Mouse (Mus musculus) limb, embryonic 10.5 days (tissue): ENCODE results near the gene P2ry2. TPM values are rescaled to one million over a fixed set of nuclear protein-coding genes. Genes with fewer than 3 reads are reported as not detected.

Source experiments
- DNase-seq: peaks from one replicate; pipeline ENCODE4 v3.0.0-alpha.2; 2017; ENCODE audit warnings: low spot score
- H3K27ac ChIP-seq: fragments of 300-500 bp; sonication (generic); 2 replicates; pipeline ENCODE4 v1.5.1; 2016; ENCODE audit warnings: mild to moderate bottlenecking
- H3K27me3 ChIP-seq: fragments of 300-500 bp; sonication (generic); 2 replicates; pipeline ENCODE4 v1.6.1; 2016; ENCODE audit warnings: low read depth, mild to moderate bottlenecking; ENCODE audit not compliant: poor library complexity, severe bottlenecking
- H3K36me3 ChIP-seq: fragments of 300-500 bp; sonication (generic); 2 replicates; pipeline ENCODE4 v1.6.1; 2016; ENCODE audit warnings: mild to moderate bottlenecking, moderate library complexity
- H3K4me1 ChIP-seq: fragments of 300-500 bp; sonication (generic); 2 replicates; pipeline ENCODE4 v1.6.1; 2016
- H3K4me3 ChIP-seq: fragments of 300-500 bp; sonication (generic); 2 replicates; pipeline ENCODE4 v1.5.1; 2016; ENCODE audit warnings: mild to moderate bottlenecking, moderate library complexity
- H3K9me3 ChIP-seq: fragments of 300-500 bp; sonication (generic); replicated peaks from 2 replicates; pipeline ENCODE4 v1.6.1; 2016; ENCODE audit warnings: mild to moderate bottlenecking
- WGBS: fragments of 180-500 bp; shearing (Covaris S2); methylation state at CpG from one replicate; pipeline ENCODE4 v1.1.7; 2016; 5-methylcytosine and 5-hydroxymethylcytosine counted together
- polyA plus RNA-seq: library from polyadenylated mRNA; unstranded; fragments of >200 nt; fragmentation: Nextera tagmentation; extraction: Ambion mirVana; gene quantifications from 2 replicates; pipeline ENCODE4 v1.2.1, GENCODE M21; 2016

P2ry2 gene
- polyA plus RNA-seq, 1 experiment from 2014 or later: 0.51 TPM

DNA sequence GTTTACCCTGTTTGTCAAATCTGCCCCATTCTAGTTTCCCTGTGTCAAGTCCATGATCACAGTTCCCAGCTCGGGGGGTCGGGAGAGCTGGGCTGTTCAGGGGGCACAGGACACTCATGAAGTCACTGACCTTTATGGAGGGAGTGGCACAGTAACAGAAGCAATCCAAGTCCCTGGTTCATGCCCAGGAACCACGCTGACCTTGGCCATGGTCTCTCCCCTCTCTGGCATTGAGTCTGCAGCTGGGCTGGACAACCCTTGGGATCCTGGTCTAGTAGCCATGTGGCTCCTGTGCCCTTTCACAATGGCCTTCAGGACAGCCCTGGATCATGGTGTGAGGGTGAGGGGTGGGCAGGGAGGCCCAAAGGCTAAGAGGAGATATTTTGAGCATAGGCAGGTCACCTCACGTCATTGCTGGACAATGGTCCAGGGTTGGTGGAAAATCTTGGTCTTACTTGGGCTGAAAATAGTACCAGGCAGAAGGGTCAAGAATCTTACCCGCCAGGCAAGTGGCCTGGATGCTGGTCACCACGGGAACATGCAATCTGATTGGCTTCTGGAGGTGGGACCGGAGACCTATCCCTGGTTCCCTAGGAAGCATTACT, 17.3 kb downstream of the P2ry2 start:
- 88% methylated on average over 7 of the region's 7 CpGs for WGBS
- H3K27ac ChIP-seq: no peak overlapping the region
- DNase-seq: no peak
- H3K4me1 ChIP-seq: peaks cover 12% of the 10 kb centered on the region
- no peaks in the 10 kb centered on the region for H3K27me3 ChIP-seq
- no peaks in the 10 kb centered on the region for H3K36me3 ChIP-seq
- H3K4me3 ChIP-seq: no peak overlapping the region
- H3K9me3 ChIP-seq: no peaks in the 10 kb centered on the region

DNA sequence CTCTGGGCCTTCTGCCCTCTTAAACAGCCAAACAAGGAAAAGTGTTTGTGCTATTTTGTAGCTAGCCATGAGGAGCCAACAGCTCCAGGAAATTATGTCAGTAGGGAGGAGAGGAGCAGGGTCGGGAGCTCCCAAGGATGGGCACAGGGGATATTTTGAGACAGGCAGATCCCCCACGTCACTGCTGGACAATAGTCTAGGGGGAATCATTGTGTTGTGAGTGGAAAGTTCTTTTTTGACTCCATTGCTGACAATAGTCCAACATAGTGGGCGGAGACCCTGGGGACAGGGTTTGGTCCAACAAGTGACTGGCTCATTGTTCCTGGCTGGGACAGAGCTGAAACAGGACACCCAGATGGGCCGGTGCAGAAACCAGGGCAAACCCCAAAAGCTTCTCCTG, 19.5 kb downstream of the P2ry2 start:
- 76% methylated on average over 4 of the region's 4 CpGs for WGBS

DNA sequence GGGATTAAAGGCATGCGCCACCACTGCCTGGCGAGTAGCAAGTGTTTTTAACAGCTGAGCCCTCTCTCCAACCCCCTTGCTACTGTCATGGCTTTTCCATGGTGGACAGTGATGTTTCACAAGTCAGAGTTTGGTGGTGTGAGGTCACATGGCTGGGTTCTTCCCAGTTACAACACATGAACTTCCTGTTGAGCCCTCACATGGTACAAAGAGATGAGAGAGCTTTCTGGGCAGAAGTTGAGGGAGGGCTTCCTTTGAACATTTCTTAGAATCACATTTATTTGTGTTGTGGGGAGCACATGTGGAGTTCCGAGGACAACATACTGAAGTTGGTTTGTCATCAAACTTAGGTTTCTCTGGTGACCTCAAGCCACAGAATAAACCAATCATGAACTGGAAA, 20.7 kb downstream of the P2ry2 start:
- WGBS: 91% methylated on average over 3 of the region's 3 CpGs
- Histone ChIP-seq H3K27ac (no peak overlapping the region), H3K36me3 (no peaks in the 10 kb centered on the region), H3K27me3 (no peaks in the 10 kb centered on the region), H3K4me1 (peaks cover 28% of the 10 kb centered on the region), H3K4me3 (no peak overlapping the region), H3K9me3 (no peaks in the 10 kb centered on the region)
- DNase-seq: no peak

More for the DNA sequence above, 19.5 kb downstream of the P2ry2 start:
- Histone ChIP-seq H3K9me3 (no peaks in the 10 kb centered on the region), H3K4me1 (peaks cover 16% of the 10 kb centered on the region), H3K4me3 (no peak overlapping the region), H3K27ac (no peak overlapping the region), H3K27me3 (no peaks in the 10 kb centered on the region), H3K36me3 (no peaks in the 10 kb centered on the region)
- DNase-seq: no peak

DNA sequence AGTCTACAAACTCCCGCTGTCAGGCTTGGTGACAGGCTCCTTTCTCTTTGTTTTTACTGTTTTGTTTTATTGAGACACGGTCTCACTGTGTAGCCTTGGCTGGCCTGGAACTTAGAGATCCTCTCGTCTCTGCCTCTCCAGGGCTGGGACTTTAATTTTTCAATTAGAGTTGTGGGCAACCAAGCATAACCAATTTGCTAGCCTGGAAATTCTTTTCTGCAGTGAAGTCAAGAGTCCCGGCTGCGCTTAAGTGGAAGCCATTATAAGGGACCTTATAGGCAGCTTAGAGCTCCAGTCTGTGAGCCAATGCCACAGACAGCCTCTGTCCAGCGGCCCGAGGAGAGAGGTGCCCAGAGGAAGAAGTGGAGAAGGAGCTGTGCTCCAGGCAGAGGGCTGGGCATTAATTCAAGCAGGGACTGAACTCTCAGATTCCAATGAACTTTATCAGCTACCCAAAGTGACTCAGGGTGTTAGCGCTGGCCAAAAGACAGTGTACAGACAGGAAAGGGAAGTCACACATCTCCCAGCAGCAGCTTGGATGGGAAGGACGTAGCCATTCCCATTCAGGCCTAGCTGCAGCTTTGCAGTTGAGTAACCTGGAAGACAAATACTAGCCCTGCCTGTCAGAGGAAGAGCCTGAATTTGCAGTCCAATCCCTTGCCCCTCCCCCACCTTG, 21.9 kb downstream of the P2ry2 start:
- no peak overlapping the region for H3K4me3 ChIP-seq
- H3K36me3 ChIP-seq: no peaks in the 10 kb centered on the region
- no peaks in the 10 kb centered on the region for H3K9me3 ChIP-seq
- no peaks in the 10 kb centered on the region for H3K27me3 ChIP-seq
- DNase-seq: no peak
- peaks cover 38% of the 10 kb centered on the region for H3K4me1 ChIP-seq
- H3K27ac ChIP-seq: no peak overlapping the region
- 71% methylated on average over 9 of the region's 9 CpGs for WGBS

DNA sequence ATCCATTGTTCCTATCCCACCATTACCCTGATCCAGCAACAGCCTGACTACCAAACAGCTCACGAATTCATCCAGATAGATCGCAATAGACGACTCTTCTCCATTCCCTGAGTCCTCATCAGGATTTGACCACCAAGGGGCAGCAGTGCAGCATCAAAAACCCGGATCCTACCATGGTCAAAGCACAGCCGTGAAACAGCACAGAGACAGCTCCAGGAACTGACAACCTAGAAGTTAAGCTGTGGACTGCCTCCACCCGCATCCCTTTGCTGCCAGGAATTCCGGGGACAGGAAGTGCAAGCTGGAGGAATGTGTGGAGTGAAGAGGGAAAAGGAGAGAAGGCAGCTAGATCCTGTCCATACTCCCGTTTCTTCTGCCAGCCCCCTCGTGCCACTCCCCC, 24.6 kb downstream of the P2ry2 start:
- Histone ChIP-seq H3K9me3 (no peaks in the 10 kb centered on the region), H3K4me3 (no peak overlapping the region), H3K27me3 (no peaks in the 10 kb centered on the region), H3K4me1 (peaks cover 54% of the 10 kb centered on the region), H3K36me3 (no peaks in the 10 kb centered on the region), H3K27ac (peak overlapping the region; percentile 40; the same call in 1 of the 2 replicates)
- DNase-seq: peak; percentile 66
- 17% methylated on average over 9 of the region's 9 CpGs for WGBS

DNA sequence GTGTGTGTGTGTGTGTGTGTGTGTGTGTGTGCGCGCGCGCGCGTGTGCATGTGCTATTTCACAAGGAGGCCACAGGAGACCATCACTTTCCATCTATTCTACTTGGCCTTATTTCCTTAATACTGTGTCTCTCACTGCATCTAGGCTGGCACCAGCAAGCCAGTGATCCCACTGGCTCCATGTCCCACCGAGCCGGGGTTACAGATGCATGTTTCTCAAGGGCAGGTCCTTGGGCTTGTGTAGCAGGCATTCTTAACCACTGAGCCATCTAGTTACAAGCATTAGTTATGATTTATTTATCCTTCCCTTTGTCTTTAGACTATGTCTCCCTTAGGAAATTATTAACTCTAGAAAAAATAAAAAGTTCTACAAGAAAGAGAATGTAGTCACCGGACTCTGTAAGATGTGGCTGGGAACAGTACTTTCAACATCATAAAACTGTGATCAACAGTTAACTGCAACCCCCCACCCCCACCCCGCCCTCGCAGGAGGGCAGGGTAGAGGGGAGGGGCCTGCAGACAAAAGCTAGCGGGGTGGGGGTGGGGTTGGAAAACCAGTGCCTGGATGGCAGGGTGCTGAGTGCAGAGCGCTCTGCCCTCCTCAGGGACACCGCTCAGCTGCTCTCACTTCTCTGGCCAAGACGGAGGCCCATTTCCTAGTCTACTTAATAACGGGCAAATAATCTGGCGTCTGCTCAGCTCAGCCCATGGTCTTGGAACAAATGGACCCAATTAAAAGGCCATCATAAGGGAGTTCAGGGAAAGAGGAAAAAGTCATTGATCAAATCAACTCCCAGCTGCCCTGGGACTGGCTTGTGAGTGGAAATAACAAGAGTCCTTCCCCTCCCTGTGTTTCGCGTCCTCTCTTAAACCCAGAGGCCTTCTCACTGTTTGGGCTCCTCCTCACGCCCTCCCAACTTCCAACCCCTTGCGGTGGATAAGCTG, 27.9 kb downstream of the P2ry2 start:
- Histone ChIP-seq H3K4me1 (peaks cover 49% of the 10 kb centered on the region), H3K9me3 (no peaks in the 10 kb centered on the region), H3K4me3 (peak overlapping the region; percentile 31), H3K27ac (peak overlapping the region; percentile 84), H3K36me3 (no peaks in the 10 kb centered on the region), H3K27me3 (no peaks in the 10 kb centered on the region)
- peak; percentile 79 for DNase-seq
- WGBS: 30% methylated on average over 21 of the region's 21 CpGs

DNA sequence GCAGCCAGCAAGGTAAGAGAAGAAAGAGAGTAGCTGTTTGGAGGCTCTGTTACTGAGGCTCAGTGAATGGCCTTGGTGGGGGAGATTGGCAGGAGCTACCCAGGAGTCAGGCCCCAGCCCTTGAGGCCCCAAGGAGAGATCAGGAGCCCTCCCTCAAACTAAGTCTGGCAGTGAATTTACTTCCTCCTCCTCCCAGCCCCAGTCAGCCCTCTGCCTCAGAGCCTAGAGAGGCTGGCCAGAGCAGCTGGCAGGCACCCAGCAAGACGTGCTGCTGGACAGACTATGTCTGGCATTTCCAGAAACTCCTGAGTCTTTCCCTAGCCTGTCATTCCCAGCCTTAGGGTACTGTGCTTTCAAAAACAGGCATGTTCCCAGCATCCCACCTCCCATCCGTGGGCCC, 33.5 kb downstream of the P2ry2 start:
- peaks cover 21% of the 10 kb centered on the region for H3K4me1 ChIP-seq
- 34% methylated on average over 2 of the region's 2 CpGs for WGBS
- no peaks in the 10 kb centered on the region for H3K36me3 ChIP-seq
- no peaks in the 10 kb centered on the region for H3K9me3 ChIP-seq
- H3K4me3 ChIP-seq: no peak overlapping the region
- peak overlapping the region; percentile 14 for H3K27ac ChIP-seq
- peaks cover 19% of the 10 kb centered on the region for H3K27me3 ChIP-seq
- no peak for DNase-seq

DNA sequence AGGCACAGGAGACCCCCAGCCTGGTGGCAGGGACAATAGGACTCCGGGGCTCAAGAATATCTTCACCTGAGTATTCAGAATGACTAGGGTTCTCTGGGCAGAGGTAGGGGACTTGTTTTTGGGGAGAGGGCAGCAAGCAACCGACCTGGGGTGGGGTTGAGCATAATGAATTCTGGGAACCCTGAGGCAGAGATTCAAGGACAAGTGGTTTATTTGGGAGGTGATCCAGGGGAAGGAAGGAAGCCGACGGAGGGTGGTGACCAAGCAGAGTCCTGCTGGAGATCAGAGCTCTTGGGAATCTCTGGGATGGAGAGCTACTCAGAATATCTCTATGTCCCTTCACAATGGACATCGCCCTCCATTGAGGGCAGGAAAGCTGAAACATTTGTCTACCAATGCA, 34.5 kb downstream of the P2ry2 start:
- Histone ChIP-seq H3K27me3 (peaks cover 30% of the 10 kb centered on the region), H3K27ac (no peak overlapping the region), H3K4me3 (no peak overlapping the region), H3K4me1 (peaks cover 25% of the 10 kb centered on the region), H3K9me3 (no peaks in the 10 kb centered on the region), H3K36me3 (no peaks in the 10 kb centered on the region)
- DNase-seq: no peak
- 92% methylated on average over 5 of the region's 5 CpGs for WGBS

DNA sequence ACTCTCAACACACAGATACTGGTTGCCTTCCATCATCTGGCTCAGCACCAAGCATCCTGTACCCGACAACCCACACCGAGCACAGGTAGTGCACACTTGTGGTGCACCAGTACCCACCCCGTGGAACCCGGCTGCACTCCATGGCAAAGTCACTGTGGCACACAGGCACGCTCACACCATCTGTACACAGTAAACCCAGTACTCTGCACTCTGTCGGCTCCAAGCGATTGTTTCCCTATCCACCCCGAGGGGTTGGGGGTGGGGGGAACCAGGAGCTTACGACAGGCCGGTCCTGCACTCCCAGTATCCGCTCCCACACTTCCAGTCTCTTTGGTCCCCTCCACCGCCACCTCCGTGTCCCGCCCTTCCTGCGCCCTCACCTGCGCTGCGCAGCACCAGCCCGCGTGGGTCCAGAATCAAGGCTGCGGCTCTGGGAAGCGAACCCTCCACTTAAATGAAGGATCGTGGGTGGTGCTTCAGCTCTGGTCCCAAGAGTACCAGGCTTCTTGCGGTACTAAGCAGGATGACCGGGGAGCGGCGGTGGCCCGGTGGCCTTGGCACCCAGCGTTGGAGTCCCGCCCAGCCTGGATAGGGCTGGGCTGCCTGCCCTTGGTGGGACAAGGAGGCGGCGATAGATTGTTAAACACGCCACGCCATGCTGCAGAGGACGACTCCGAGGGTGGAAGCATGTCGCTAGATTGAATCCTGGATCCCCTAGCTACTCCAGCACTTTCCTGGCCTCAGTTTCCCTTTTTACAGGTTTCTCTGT, 38.3 kb downstream of the P2ry2 start, which contains the start of gene P2ry6:
Gene P2ry6, minus strand, starts transcription at position 515 of the 769 bp plus-strand sequence.
- peaks cover 45% of the 10 kb centered on the region for H3K27me3 ChIP-seq
- H3K4me3 ChIP-seq: peak within 1 kb of the TSS; percentile 54
- peaks cover 32% of the 10 kb centered on the region for H3K4me1 ChIP-seq
- 4% methylated on average over 36 of the region's 36 CpGs for WGBS
- peak; percentile 45 for DNase-seq
- H3K9me3 ChIP-seq: no peaks in the 10 kb centered on the region
- H3K36me3 ChIP-seq: no peaks in the 10 kb centered on the region
- H3K27ac ChIP-seq: peak within 1 kb of the TSS; percentile 79

DNA sequence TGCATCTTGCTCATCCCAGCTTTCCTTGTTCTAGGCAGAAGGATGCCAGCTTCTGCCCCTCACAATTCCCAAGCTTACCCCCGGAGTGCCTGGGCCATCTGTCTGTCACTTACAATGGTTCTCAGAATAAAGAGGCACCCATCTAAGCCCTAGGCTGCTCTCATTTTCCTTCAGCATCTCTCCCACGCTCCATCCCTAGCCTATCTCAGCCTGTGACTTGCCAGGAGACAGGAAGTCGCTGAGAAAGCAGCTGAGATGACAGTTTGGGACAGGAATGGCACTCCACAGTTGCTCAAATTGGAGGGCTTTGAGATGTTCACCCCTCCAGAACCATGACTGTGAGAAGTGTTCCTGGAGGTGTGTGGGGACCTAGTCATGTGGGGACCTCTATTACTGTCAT, 39.8 kb downstream of the P2ry2 start:
- Histone ChIP-seq H3K27ac (no peak overlapping the region), H3K4me1 (peaks cover 27% of the 10 kb centered on the region), H3K9me3 (no peaks in the 10 kb centered on the region), H3K4me3 (no peak overlapping the region), H3K27me3 (peaks cover 45% of the 10 kb centered on the region), H3K36me3 (no peaks in the 10 kb centered on the region)
- no peak for DNase-seq
- WGBS: 50% methylated on average over 3 of the region's 3 CpGs

DNA sequence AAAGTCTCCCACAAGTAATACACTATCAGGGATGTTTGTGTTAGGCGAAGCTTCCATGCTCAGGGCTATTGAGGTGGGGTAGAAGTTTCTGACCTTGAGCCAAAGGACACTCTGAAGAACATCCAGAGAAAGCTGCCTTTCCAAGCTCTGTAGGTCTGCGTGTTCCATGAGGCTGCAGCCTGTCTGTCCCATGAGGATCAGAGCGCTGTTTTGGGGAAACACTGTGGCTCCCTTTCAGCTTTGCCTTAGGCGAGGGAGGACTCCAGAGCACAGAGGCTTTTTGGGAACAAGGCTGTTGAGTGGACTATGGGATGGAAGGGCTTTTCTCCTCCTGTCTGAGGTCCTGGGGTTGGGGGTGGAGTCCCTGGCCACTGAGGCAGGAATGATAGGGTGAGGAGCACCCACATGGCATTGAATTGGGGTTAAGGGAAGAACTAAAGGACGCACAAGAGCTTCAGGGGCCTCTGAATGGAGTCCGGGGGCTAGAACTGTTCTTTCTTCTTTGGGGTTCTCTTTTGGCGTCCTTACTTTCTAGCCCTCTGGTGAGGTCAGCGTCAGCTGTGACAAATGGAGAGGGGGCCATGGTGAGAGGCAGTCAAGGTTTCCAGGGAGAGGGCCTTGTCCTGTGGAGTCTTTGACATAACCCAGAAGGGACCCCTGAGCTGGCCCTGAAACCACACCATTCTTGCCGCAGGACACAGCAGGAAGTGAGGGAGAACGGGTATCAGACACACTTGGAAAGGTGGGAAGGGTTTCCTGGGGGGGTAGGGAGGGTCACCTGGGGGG, 43.6 kb downstream of the P2ry2 start:
- Histone ChIP-seq H3K36me3 (no peaks in the 10 kb centered on the region), H3K27me3 (peaks cover 24% of the 10 kb centered on the region), H3K9me3 (no peaks in the 10 kb centered on the region), H3K27ac (0 out of 2 replicates have a peak overlapping the region, but pooled peaks have one; percentile 12), H3K4me3 (no peak overlapping the region), H3K4me1 (peaks cover 25% of the 10 kb centered on the region)
- no peak for DNase-seq
- WGBS: 76% methylated on average over 10 of the region's 10 CpGs

DNA sequence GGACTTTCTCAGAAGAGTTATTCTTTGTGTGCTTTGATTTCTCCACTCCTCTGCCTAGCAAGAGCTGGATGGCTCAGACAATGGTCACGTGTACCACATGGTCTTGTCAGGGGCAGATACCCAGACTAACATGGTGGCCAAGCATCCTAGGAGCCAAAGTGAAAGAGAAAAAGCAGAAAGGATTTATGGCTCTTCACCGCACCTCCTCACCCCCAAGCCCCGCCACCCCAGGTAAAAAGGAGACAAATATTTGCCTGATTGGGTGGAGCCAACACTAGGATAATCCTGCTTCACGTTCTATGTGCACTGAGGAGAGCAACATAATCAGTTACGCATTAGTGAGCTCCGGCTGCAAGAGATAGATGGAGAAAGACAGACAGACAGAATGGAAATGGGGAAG, 44.3 kb downstream of the P2ry2 start:
- Histone ChIP-seq H3K27me3 (peaks cover 18% of the 10 kb centered on the region), H3K27ac (no peak overlapping the region), H3K36me3 (no peaks in the 10 kb centered on the region), H3K4me3 (no peak overlapping the region), H3K9me3 (no peaks in the 10 kb centered on the region), H3K4me1 (peaks cover 25% of the 10 kb centered on the region)
- DNase-seq: no peak
- WGBS: 90% methylated on average over 6 of the region's 6 CpGs
